Mouse (Mus musculus) heart, embryonic 10.5 days (tissue): Measurements from ENCODE around the gene Ms4a2. TPM values are rescaled to one million over a fixed set of nuclear protein-coding genes. Genes with fewer than 3 reads are reported as not detected.

Source experiments
- DNase-seq: peaks from one replicate; pipeline ENCODE4 v3.0.0-alpha.2; 2017; ENCODE audit warnings: low spot score
- H3K27ac ChIP-seq: fragments of 300-500 bp; sonication (generic); 2 replicates; pipeline ENCODE4 v1.5.1; 2016; ENCODE audit warnings: mild to moderate bottlenecking
- H3K27me3 ChIP-seq: fragments of 300-500 bp; sonication (generic); 2 replicates; pipeline ENCODE4 v1.6.1; 2016; ENCODE audit warnings: mild to moderate bottlenecking; ENCODE audit not compliant: poor library complexity, insufficient read depth, severe bottlenecking
- H3K36me3 ChIP-seq: fragments of 300-500 bp; sonication (generic); 2 replicates; pipeline ENCODE4 v1.6.1; 2016; ENCODE audit warnings: mild to moderate bottlenecking, moderate library complexity
- H3K4me1 ChIP-seq: fragments of 300-500 bp; sonication (generic); 2 replicates; pipeline ENCODE4 v1.6.1; 2016; ENCODE audit warnings: mild to moderate bottlenecking
- H3K4me3 ChIP-seq: fragments of 300-500 bp; sonication (generic); 2 replicates; pipeline ENCODE4 v1.5.1; 2016; ENCODE audit warnings: mild to moderate bottlenecking, moderate library complexity
- H3K9me3 ChIP-seq: fragments of 300-500 bp; sonication (generic); 2 replicates; pipeline ENCODE4 v1.6.1; 2016; ENCODE audit warnings: mild to moderate bottlenecking, moderate library complexity
- WGBS: fragments of 180-500 bp; shearing (Covaris S2); methylation state at CpG from one replicate; pipeline ENCODE4 v1.1.7; 2016; 5-methylcytosine and 5-hydroxymethylcytosine counted together
- polyA plus RNA-seq: library from polyadenylated mRNA; unstranded; fragments of >200 nt; fragmentation: Nextera tagmentation; extraction: Ambion mirVana; gene quantifications from 2 replicates; pipeline ENCODE4 v1.2.1, GENCODE M21; 2016

The Ms4a2 gene
- polyA plus RNA-seq, result 0.16 and 0.31 TPM in 2 replicates

DNA sequence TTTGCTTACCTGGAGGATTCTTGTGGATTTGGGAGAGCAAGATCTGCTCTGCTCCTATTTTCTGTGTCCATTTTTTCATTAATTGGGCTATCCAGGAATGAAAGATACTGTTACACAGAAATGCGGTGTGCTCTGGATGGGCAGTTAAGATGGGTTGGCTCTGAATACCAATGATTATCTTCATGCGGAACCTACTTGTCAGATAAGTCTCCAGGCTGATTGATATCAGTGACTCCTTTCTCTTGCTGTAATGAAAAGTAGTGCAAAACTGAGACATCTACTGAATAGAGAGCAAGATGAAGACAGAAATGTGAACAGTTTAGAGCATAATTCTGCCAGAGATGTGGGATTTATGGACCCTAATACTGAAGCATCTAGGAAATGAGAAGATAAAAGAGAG is at the start of gene Ms4a2:
Gene Ms4a2, minus strand, starts transcription at position 169 of the 400 bp plus-strand sequence.
- H3K4me1 ChIP-seq, result no peaks in the 10 kb centered on the region
- H3K4me3 ChIP-seq, result no peak within 1 kb of the TSS
- H3K36me3 ChIP-seq, result no peaks in the 10 kb centered on the region
- H3K9me3 ChIP-seq, result no peaks in the 10 kb centered on the region
- DNase-seq, result no peak
- 75% methylated on average over 2 of the region's 2 CpGs for WGBS
- no peaks in the 10 kb centered on the region for H3K27me3 ChIP-seq
- H3K27ac ChIP-seq, result no peak within 1 kb of the TSS

DNA sequence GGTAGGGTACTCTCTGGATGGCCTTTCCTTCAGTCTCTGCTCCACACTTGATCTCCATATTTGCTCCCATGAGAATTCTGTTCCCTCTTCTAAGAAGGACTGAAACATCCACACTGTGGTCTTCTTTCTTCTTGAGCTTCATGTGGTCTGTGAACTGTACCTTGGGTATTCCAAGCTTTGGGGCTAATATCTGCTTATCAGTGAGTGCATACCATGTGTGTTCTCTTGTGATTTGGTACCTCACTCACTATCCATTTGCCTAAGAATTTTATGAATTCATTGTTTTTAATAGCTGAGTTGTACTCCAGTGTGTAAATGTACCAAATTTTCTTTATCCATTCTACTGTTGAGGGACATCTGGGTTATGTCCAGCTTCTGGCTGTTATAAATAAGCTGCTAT is 38.0 kb upstream of the Ms4a2 start:
- Histone ChIP-seq H3K27me3 (no peaks in the 10 kb centered on the region), H3K4me1 (no peaks in the 10 kb centered on the region), H3K27ac (no peak overlapping the region), H3K4me3 (no peak overlapping the region), H3K9me3 (no peaks in the 10 kb centered on the region), H3K36me3 (no peaks in the 10 kb centered on the region)
- no peak for DNase-seq

DNA sequence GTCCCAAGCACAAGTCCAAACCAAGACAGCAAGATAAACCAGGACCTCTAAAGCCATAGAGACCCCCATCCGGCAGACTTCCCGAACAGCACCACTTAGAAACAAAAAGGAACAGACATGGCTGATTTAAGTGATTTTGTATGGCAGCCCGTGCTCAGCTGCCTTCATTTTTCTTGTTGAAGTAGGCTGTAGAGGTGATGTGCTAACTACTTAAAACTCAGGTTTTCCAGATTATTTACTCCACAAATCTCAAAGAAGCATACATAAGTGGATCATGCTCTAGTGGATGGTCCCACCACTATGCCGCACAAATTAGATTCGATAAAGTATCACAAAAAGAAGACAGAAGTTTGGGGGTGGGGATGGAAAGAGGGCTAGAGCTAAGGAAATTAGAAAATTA is 36.9 kb upstream of the Ms4a2 start, which contains the start of gene Oosp2:
Gene Oosp2, minus strand, starts transcription at position 101 of the 400 bp plus-strand sequence.
- H3K9me3 ChIP-seq, result no peaks in the 10 kb centered on the region
- no peaks in the 10 kb centered on the region for H3K36me3 ChIP-seq
- H3K27me3 ChIP-seq, result no peaks in the 10 kb centered on the region
- 84% methylated on average over 5 of the region's 5 CpGs for WGBS
- no peak within 1 kb of the TSS for H3K4me3 ChIP-seq
- no peak for DNase-seq
- H3K27ac ChIP-seq, result no peak within 1 kb of the TSS
- H3K4me1 ChIP-seq, result no peaks in the 10 kb centered on the region

DNA sequence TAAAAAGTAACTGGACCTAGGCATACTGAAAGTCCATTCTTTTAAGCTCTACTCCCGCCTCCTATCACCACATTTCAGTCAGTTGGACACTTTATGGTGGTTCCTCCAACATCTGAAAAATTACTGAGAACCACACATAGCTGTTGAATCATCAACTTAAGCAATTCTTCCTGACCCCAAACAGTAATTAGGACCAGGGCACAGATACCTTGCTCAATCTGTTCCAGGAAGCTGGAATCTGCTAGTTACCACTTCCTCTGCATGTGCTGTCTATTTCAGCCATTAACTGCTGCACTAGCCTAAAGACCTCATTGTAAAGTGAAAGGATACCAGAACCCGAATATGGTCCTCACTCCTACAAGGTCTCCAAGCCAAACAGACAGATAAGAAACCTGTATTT is 35.6 kb upstream of the Ms4a2 start:
- Histone ChIP-seq H3K27me3 (no peaks in the 10 kb centered on the region), H3K36me3 (no peaks in the 10 kb centered on the region), H3K4me3 (no peak overlapping the region), H3K4me1 (no peaks in the 10 kb centered on the region), H3K9me3 (no peaks in the 10 kb centered on the region), H3K27ac (no peak overlapping the region)
- WGBS, result 64% methylated on average over 2 of the region's 2 CpGs
- no peak for DNase-seq

DNA sequence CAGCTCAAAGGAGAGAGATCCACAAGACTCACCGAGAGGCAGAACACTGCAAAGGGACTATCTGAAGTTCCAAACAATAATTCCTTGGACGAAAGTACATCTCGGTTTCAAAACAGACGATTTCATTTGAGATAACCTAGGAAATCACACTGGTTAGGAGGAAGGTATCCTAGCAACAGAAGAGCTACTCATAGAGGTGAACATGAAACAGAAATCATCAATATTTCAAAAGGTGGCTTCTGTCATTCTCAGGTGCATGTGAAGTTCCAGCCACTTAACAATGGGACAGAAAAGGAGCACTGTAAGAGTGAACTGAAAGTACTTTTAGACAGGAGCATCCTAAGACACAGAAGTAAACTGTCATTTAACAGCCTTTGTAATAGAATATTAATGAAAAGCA is 26.0 kb upstream of the Ms4a2 start:
- H3K4me1 ChIP-seq, result no peaks in the 10 kb centered on the region
- no peak for DNase-seq
- H3K27ac ChIP-seq, result no peak overlapping the region
- no peaks in the 10 kb centered on the region for H3K36me3 ChIP-seq
- 77% methylated on average over 4 of the region's 4 CpGs for WGBS
- no peaks in the 10 kb centered on the region for H3K9me3 ChIP-seq
- H3K27me3 ChIP-seq, result no peaks in the 10 kb centered on the region
- no peak overlapping the region for H3K4me3 ChIP-seq

DNA sequence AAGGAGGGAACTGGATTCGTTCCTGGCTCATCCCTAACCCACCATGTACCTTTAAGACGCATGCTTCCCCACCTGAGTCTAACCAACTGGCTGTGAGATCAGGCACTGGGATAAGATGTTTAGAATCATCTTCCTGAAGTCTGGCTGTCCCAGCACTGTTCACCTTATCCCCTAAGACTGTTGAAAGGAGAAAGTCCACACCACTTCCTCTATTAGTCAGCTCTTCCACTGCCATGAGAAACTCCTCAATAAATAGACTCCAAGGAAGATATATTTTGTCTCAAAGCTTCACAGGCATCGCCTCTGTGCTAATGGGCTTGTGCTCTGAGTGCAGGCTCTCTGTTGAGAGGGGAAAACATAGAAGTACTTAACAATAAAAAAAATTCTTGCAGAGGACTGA is 22.6 kb upstream of the Ms4a2 start:
- H3K4me3 ChIP-seq, result no peak overlapping the region
- WGBS, result 70% methylated on average over 3 of the region's 3 CpGs
- H3K27ac ChIP-seq, result no peak overlapping the region
- no peaks in the 10 kb centered on the region for H3K27me3 ChIP-seq
- H3K9me3 ChIP-seq, result no peaks in the 10 kb centered on the region
- H3K4me1 ChIP-seq, result no peaks in the 10 kb centered on the region
- H3K36me3 ChIP-seq, result no peaks in the 10 kb centered on the region
- DNase-seq, result no peak

DNA sequence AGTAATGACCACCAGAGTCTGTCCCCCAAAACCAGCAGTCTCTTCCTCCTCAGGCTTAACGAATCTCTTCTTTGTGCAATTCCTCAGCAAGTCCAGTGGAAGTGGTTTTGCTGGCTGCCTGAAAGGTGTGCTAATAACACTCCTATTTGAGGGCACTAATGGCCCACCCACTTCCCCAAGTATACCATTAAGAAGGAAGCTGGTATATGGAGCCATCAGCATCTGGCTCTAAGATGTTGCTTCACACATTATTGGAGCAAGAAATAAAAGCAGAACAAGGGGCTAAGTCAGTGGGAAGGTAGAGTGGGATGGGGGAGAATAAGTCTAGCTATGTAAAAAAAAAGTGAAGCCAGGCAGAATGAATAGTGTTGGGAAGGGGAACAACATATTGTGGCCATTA is 17.2 kb upstream of the Ms4a2 start, which contains the start of gene Ms4a3:
Gene Ms4a3, minus strand, starts transcription at position 120 of the 400 bp plus-strand sequence.
- Histone ChIP-seq H3K36me3 (no peaks in the 10 kb centered on the region), H3K9me3 (no peaks in the 10 kb centered on the region), H3K27ac (no peak within 1 kb of the TSS), H3K4me3 (no peak within 1 kb of the TSS), H3K4me1 (no peaks in the 10 kb centered on the region), H3K27me3 (no peaks in the 10 kb centered on the region)
- DNase-seq, result no peak
- WGBS, result 68% methylated on average over 1 of the region's 1 CpGs

DNA sequence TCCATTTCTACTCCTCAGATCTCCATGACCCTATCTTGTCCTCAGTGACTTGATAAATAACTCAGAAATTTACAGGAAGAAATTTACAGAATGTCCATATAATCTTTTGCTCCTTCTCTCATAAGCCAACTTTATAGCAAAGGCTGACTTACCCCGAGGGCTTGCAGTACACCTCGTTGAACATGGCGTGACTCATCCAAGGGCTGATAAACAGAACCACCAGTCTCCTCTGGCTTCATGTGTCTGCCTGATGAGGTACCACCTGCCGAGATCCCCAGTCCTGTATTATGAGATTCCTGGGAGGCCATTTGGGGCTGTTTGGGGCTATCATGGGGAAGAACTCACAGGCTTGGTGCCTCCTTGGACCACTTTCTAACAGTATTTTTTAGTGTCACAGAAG is 15.5 kb upstream of the Ms4a2 start:
- no peaks in the 10 kb centered on the region for H3K27me3 ChIP-seq
- H3K4me3 ChIP-seq, result no peak overlapping the region
- H3K9me3 ChIP-seq, result no peaks in the 10 kb centered on the region
- no peak for DNase-seq
- no peaks in the 10 kb centered on the region for H3K36me3 ChIP-seq
- WGBS, result 63% methylated on average over 4 of the region's 4 CpGs
- no peak overlapping the region for H3K27ac ChIP-seq
- no peaks in the 10 kb centered on the region for H3K4me1 ChIP-seq

DNA sequence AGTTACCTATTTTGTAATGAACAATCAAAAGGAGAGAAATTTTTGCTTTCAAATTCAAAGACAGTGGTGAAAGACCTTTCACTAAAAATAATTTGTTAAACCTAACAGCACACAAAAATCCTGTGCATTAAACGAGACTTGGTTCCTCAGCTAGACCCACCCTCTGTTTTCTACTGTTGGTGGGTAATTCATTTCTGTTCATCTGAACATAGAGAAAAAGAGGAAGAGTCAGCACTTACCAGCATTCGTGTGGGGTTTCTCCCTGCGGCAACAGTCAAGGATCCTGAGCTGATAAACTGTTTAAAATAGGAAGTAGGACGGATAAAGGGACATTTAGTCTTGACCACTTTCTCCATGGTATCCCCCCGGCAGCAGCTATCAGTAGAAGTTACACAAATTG is 12.1 kb upstream of the Ms4a2 start:
- WGBS, result 50% methylated on average over 5 of the region's 5 CpGs
- no peaks in the 10 kb centered on the region for H3K4me1 ChIP-seq

DNA sequence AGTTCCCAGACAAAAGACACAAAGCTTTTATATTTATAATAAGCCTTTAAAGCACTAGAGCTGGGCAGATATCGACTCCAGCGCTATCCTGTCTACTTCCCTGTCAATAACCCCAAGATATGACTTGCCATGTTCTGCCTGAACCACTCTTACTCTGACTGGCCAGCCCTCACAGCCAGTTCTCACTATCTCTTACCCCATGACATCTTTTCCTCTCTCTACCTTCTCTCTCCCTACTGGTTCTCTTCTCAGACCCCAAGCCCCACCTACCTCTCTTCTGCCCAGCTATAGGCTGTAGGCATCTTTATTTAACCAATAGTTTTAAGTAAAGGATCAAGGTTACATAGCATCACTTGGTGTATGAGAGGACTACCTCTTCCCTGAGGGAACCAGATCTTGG is 10.8 kb upstream of the Ms4a2 start:
- no peak overlapping the region for H3K27ac ChIP-seq
- H3K4me1 ChIP-seq, result no peaks in the 10 kb centered on the region
- no peaks in the 10 kb centered on the region for H3K36me3 ChIP-seq
- no peak for DNase-seq
- WGBS, result 74% methylated on average over 2 of the region's 2 CpGs
- H3K27me3 ChIP-seq, result no peaks in the 10 kb centered on the region
- no peak overlapping the region for H3K4me3 ChIP-seq
- no peaks in the 10 kb centered on the region for H3K9me3 ChIP-seq

More for the DNA sequence above, 12.1 kb upstream of the Ms4a2 start:
- no peaks in the 10 kb centered on the region for H3K9me3 ChIP-seq
- no peaks in the 10 kb centered on the region for H3K27me3 ChIP-seq
- no peak overlapping the region for H3K27ac ChIP-seq
- DNase-seq, result no peak
- H3K4me3 ChIP-seq, result no peak overlapping the region
- H3K36me3 ChIP-seq, result no peaks in the 10 kb centered on the region

DNA sequence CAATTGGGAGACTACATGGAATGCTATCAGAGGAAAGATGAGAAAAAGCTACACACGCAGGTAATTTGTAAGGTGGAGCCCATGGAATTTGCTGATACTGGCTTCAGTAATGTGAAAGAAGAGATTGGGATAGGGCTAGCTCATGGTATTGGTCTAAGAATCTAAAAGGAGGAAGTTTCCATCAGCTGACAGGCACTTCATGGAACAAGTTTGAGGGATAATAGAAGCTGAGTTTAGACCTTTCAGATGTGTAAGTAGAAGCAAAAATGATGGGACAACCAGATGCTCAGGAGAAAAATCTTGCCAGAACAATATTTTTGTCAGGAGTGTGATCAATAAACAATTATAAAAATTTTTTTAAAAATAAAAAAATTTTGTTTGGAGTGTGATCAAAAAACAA is 10.2 kb upstream of the Ms4a2 start:
- Histone ChIP-seq H3K9me3 (no peaks in the 10 kb centered on the region), H3K27me3 (no peaks in the 10 kb centered on the region), H3K36me3 (no peaks in the 10 kb centered on the region), H3K4me3 (no peak overlapping the region), H3K27ac (no peak overlapping the region), H3K4me1 (no peaks in the 10 kb centered on the region)
- DNase-seq, result no peak
- WGBS, result 69% methylated on average over 1 of the region's 1 CpGs

DNA sequence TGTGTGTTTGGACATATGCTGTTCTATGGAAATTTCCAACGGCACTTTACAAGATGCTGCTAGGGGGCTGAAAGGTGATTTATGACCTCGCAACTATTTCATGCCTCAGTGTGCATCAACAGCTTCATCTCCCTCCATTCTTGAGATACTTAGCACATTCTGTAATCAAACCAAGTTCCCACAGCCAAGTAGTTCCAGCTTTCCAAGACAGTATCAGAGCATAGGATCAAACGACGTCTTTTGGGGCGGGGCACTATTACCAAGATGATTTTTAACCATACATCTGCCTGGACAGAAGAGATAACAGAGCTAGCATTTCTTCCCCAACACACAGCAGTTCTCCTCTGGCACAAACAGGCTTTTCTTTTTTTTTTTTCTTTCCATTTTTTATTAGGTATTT is 1.7 kb upstream of the Ms4a2 start:
- H3K4me3 ChIP-seq, result no peak overlapping the region
- no peaks in the 10 kb centered on the region for H3K36me3 ChIP-seq
- DNase-seq, result no peak
- H3K4me1 ChIP-seq, result no peaks in the 10 kb centered on the region
- no peaks in the 10 kb centered on the region for H3K9me3 ChIP-seq
- H3K27ac ChIP-seq, result no peak overlapping the region
- no peaks in the 10 kb centered on the region for H3K27me3 ChIP-seq
- 76% methylated on average over 5 of the region's 5 CpGs for WGBS

DNA sequence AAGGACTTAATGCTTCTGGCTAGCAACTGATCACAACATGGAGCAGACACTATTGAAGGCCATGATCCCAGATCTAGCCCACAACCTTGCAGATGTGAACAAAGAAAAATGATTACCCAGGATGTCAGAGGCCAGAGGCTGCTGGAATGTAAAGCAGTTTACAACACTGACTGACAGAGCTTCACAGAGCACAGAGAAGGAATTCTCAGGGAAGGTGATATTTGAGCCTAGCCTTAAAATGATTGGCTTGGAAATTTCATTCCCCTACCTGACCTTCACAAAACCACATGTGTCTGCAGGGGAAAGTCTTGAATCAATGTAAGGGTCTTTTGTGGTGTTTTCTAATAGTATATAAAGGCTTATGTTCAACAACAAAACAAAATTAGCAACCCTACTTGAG is 1.3 kb upstream of the Ms4a2 start:
- Histone ChIP-seq H3K9me3 (no peaks in the 10 kb centered on the region), H3K4me3 (no peak overlapping the region), H3K36me3 (no peaks in the 10 kb centered on the region), H3K27me3 (no peaks in the 10 kb centered on the region), H3K27ac (no peak overlapping the region), H3K4me1 (no peaks in the 10 kb centered on the region)
- DNase-seq, result no peak

DNA sequence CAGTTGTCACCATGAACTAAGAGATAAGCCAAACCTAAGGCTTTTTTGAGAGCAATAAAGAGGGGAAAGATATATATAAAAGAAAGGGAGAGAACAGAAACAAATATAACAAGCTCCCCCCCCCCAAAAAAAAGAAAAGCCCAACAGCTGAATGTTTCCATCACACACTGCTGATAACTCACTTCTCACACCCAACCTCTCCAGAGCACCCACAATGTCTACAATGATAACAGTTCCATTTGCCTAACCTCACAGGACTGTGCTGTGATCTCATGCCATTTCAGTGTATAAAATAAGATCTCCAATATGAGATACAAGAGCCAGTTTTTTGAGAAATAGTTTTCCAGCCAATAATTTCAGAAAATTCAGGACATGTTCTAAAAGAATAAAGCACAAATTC is 5.5 kb downstream of the Ms4a2 start:
- no peaks in the 10 kb centered on the region for H3K36me3 ChIP-seq
- DNase-seq, result no peak
- no peaks in the 10 kb centered on the region for H3K4me1 ChIP-seq
- no peaks in the 10 kb centered on the region for H3K9me3 ChIP-seq
- no peak overlapping the region for H3K4me3 ChIP-seq
- H3K27ac ChIP-seq, result no peak overlapping the region
- no peaks in the 10 kb centered on the region for H3K27me3 ChIP-seq
